Mouse (Mus musculus): ENCODE measurements around the gene Esrrg. TPM values are rescaled to one million over a fixed set of nuclear protein-coding genes. Genes with fewer than 3 reads are reported as not detected.

Esrrg gene
- 10 to 100 TPM; 20.0 to 27.2 TPM for total RNA-seq (2021)
- long read RNA-seq, experiment 1, partial matches to known transcripts, result 0 of 3 reads
- long read RNA-seq, experiment 1, other reads (novel, unspliced or antisense), result 3 of 3 reads
- long read RNA-seq, experiment 2, partial matches to known transcripts, result 2 of 11 reads
- long read RNA-seq, experiment 2, other reads (novel, unspliced or antisense), result 8 of 11 reads

GRCm38 (mm10) chr1:187608261-187608921 is at the start of gene Esrrg:
TSS of gene Esrrg (plus strand) at chr1:187608791.
- DNase-seq (ENCODE audit: low spot score in 2 of 2), result no peak

- no peak for DNase-seq (ENCODE audit: low spot score in 2 of 2)
These were observed 24.6 kb upstream of the Esrrg start for GRCm38 (mm10) chr1:187583982-187584381.

GRCm38 (mm10) chr1:187586541-187587075 is 22.0 kb upstream of the Esrrg start:
- DNase-seq (ENCODE audit: low spot score in 2 of 2), result no peak

- no peak for DNase-seq (ENCODE audit: low spot score in 2 of 2)
These were observed 5.6 kb upstream of the Esrrg start for GRCm38 (mm10) chr1:187602942-187603341.

- DNase-seq (ENCODE audit: low spot score in 2 of 2), result no peak
These were observed 4.5 kb upstream of the Esrrg start for GRCm38 (mm10) chr1:187604063-187604484.

GRCm38 (mm10) chr1:187604691-187605310 is 3.8 kb upstream of the Esrrg start:
- DNase-seq (ENCODE audit: low spot score in 2 of 2), result no peak

GRCm38 (mm10) chr1:187605391-187606270 is 3.0 kb upstream of the Esrrg start:
- no peak for DNase-seq (ENCODE audit: low spot score in 2 of 2)

GRCm38 (mm10) chr1:187606271-187607040 is 2.1 kb upstream of the Esrrg start:
- DNase-seq (ENCODE audit: low spot score in 2 of 2), result no peak

- DNase-seq (ENCODE audit: low spot score in 2 of 2), result no peak
These were observed 1.2 kb upstream of the Esrrg start for GRCm38 (mm10) chr1:187607065-187608047.

- peak in 1 of 2 experiments; percentile 7 for DNase-seq (ENCODE audit: low spot score in 2 of 2)
These were observed 646 bp downstream of the Esrrg start for GRCm38 (mm10) chr1:187609021-187609852.

- peak in 1 of 2 experiments; percentile 9 for DNase-seq (ENCODE audit: low spot score in 2 of 2)
These were observed 1.3 kb downstream of the Esrrg start for GRCm38 (mm10) chr1:187609853-187610230.

GRCm38 (mm10) chr1:187610336-187610948 is 1.9 kb downstream of the Esrrg start:
- no peak for DNase-seq (ENCODE audit: low spot score in 2 of 2)

GRCm38 (mm10) chr1:187611925-187612324 is 3.3 kb downstream of the Esrrg start:
- no peak for DNase-seq (ENCODE audit: low spot score in 2 of 2)

GRCm38 (mm10) chr1:187613277-187613676 is 4.7 kb downstream of the Esrrg start:
- no peak for DNase-seq (ENCODE audit: low spot score in 2 of 2)

- no peak for DNase-seq (ENCODE audit: low spot score in 2 of 2)
These were observed 15.4 kb downstream of the Esrrg start for GRCm38 (mm10) chr1:187623981-187624380.

- DNase-seq (ENCODE audit: low spot score in 2 of 2), result no peak
These were observed 21.8 kb downstream of the Esrrg start for GRCm38 (mm10) chr1:187630361-187630760.

- no peak for DNase-seq (ENCODE audit: low spot score in 2 of 2)
These were observed 22.9 kb downstream of the Esrrg start for GRCm38 (mm10) chr1:187631486-187631885.

GRCm38 (mm10) chr1:187645258-187645657 is 36.7 kb downstream of the Esrrg start:
- no peak for DNase-seq (ENCODE audit: low spot score in 2 of 2)
